Mouse (Mus musculus): ENCODE results near the gene Cnnm4. TPM values are rescaled to one million over a fixed set of nuclear protein-coding genes. Genes with fewer than 3 reads are reported as not detected.

Gene Cnnm4
- polyA plus RNA-seq (2014; fragmentation: Nextera tagmentation; extraction: Ambion mirVana), result 9.5 and 10.4 TPM in 2 replicates

DNA sequence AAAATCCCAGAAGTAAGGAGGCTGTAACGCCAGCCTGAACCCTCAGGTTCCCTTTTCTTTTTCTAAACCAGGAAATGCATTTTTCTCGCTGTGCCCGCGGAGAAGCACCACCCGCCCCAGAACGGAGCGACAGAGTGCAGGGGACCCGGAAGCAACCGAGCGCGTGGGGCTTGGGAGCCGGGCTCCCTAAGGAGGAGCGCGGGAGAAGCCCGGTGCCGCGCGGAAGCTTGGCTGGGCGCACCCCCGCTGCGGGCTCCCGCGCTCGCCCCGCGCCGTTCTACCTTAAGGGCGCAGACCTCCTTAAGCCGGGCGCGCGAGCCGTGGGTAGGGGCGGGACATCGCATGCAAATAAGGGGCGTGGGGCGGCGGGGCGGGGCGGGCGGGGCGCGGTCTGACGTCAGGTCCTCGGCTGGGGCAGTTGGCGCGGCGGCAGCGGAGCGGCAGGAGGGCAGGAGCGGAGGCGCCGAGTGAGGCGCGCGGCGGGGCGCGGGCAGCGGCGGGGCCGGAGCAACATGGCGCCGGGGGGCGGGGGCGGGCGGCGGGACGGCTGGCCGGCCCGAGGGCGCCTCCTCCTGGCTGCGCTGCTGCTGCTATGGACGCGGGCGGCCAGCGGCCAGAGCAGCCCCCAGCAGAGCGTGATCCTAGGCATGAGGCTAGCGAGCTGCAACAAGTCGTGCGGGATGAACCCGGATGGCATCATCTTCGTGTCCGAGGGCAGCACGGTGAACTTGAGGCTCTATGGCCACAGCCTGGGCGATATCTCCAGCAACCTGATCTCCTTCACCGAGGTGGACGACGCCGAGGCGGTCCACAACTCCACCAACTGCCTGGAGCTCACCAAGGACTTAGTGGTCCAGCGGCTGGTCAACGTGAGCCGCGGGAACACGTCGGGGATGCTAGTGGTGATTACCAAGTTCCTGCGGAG is at the start of gene Cnnm4:
Cnnm4 (plus strand) TSS at position 440 of the 925 bp plus-strand sequence.
- Histone ChIP-seq H3K9ac (ENCODE audit: low read depth, low read length) (peak within 1 kb of the TSS; percentile 76), H3K27ac (ENCODE audit: low read depth, low read length) (peak within 1 kb of the TSS; percentile 71), H3K4me3 (ENCODE audit: low read depth, low read length) (peak within 1 kb of the TSS; percentile 61), H3K4me2 (replicated peaks; ENCODE audit: low read depth, low read length) (peak within 1 kb of the TSS; percentile 84), H3K36me3 (ENCODE audit: control insufficient read depth, insufficient read depth, low read length) (no peaks in the 10 kb centered on the region), H3K9me3 (ENCODE audit: control insufficient read depth, low read length) (no peaks in the 10 kb centered on the region), H3K4me1 (replicated peaks; ENCODE audit: control insufficient read depth, insufficient read depth, low read length) (peaks cover 6% of the 10 kb centered on the region; the same call in 1 of the 2 replicates), H3K27me3 (ENCODE audit: control insufficient read depth, insufficient read depth, low read length) (no peaks in the 10 kb centered on the region)
- DNase-seq (ENCODE audit: low spot score) (peak; percentile 87), ATAC-seq (ENCODE audit: low FRiP score) (peak; percentile 91)
- 1% methylated on average over 68 of the region's 98 CpGs for WGBS

DNA sequence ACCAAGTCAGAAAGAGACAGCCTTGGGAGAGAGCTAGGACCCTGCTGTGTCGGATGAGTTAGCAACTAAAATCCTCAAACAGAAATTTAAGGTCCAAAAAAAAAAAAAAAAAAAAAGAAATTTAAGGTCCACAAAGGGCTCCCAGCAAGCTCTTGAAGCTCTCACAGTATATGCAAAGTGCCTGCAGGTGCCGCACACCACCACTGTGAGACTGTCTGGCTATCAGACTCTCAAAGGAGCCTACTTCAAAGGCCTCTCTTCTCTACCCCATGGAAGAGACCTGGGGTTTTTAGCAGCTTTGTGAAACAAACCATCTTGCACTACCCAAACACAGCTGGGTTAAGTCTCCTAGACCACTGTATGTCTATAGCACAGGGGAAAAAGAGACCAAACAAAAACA is 41.9 kb upstream of the Cnnm4 start:
- 83% methylated on average over 2 of the region's 2 CpGs for WGBS
- Histone ChIP-seq H3K9me3 (ENCODE audit: control insufficient read depth, low read length) (no peaks in the 10 kb centered on the region), H3K4me1 (replicated peaks; ENCODE audit: control insufficient read depth, insufficient read depth, low read length) (no peaks in the 10 kb centered on the region), H3K27me3 (ENCODE audit: control insufficient read depth, insufficient read depth, low read length) (no peaks in the 10 kb centered on the region), H3K4me2 (replicated peaks; ENCODE audit: low read depth, low read length) (no peak overlapping the region), H3K4me3 (ENCODE audit: low read depth, low read length) (no peak overlapping the region), H3K36me3 (ENCODE audit: control insufficient read depth, insufficient read depth, low read length) (0 out of 2 replicates have a peak, but pooled peaks cover 8% of the 10 kb centered on the region), H3K9ac (ENCODE audit: low read depth, low read length) (no peak overlapping the region), H3K27ac (ENCODE audit: low read depth, low read length) (no peak overlapping the region)
- DNase-seq (ENCODE audit: low spot score) (no peak), ATAC-seq (ENCODE audit: low FRiP score) (no peak)

GRCm38 (mm10) chr1:36432999-36433398 is 38.4 kb upstream of the Cnnm4 start:
- Histone ChIP-seq H3K4me3 (ENCODE audit: low read depth, low read length) (no peak overlapping the region), H3K9ac (ENCODE audit: low read depth, low read length) (no peak overlapping the region), H3K4me2 (replicated peaks; ENCODE audit: low read depth, low read length) (no peak overlapping the region), H3K4me1 (replicated peaks; ENCODE audit: control insufficient read depth, insufficient read depth, low read length) (no peaks in the 10 kb centered on the region), H3K36me3 (ENCODE audit: control insufficient read depth, insufficient read depth, low read length) (peaks cover 13% of the 10 kb centered on the region), H3K9me3 (ENCODE audit: control insufficient read depth, low read length) (no peaks in the 10 kb centered on the region), H3K27me3 (ENCODE audit: control insufficient read depth, insufficient read depth, low read length) (no peaks in the 10 kb centered on the region), H3K27ac (ENCODE audit: low read depth, low read length) (no peak overlapping the region)
- WGBS, result 85% methylated on average over 4 of the region's 4 CpGs
- ATAC-seq (ENCODE audit: low FRiP score), result no peak
- no peak for DNase-seq (ENCODE audit: low spot score)

- H3K4me2 ChIP-seq (replicated peaks; ENCODE audit: low read depth, low read length), result no peak overlapping the region
- H3K4me1 ChIP-seq (replicated peaks; ENCODE audit: control insufficient read depth, insufficient read depth, low read length), result no peaks in the 10 kb centered on the region
- H3K27ac ChIP-seq (ENCODE audit: low read depth, low read length), result no peak overlapping the region
- H3K9ac ChIP-seq (ENCODE audit: low read depth, low read length), result no peak overlapping the region
- 93% methylated on average over 3 of the region's 3 CpGs for WGBS
- no peaks in the 10 kb centered on the region for H3K27me3 ChIP-seq (ENCODE audit: control insufficient read depth, insufficient read depth, low read length)
- H3K4me3 ChIP-seq (ENCODE audit: low read depth, low read length), result no peak overlapping the region
- ATAC-seq (ENCODE audit: low FRiP score) (no peak), DNase-seq (ENCODE audit: low spot score) (no peak)
- H3K36me3 ChIP-seq (ENCODE audit: control insufficient read depth, insufficient read depth, low read length), result peaks cover 13% of the 10 kb centered on the region
- no peaks in the 10 kb centered on the region for H3K9me3 ChIP-seq (ENCODE audit: control insufficient read depth, low read length)
Measured at GRCm38 (mm10) chr1:36433616-36434015, 37.8 kb upstream of the Cnnm4 start.

GRCm38 (mm10) chr1:36435071-36435470 is 36.3 kb upstream of the Cnnm4 start:
- 72% methylated on average over 4 of the region's 4 CpGs for WGBS
- Histone ChIP-seq H3K9ac (ENCODE audit: low read depth, low read length) (no peak overlapping the region), H3K27me3 (ENCODE audit: control insufficient read depth, insufficient read depth, low read length) (no peaks in the 10 kb centered on the region), H3K4me3 (ENCODE audit: low read depth, low read length) (no peak overlapping the region), H3K4me1 (replicated peaks; ENCODE audit: control insufficient read depth, insufficient read depth, low read length) (no peaks in the 10 kb centered on the region), H3K27ac (ENCODE audit: low read depth, low read length) (no peak overlapping the region), H3K4me2 (replicated peaks; ENCODE audit: low read depth, low read length) (no peak overlapping the region), H3K36me3 (ENCODE audit: control insufficient read depth, insufficient read depth, low read length) (peaks cover 17% of the 10 kb centered on the region), H3K9me3 (ENCODE audit: control insufficient read depth, low read length) (no peaks in the 10 kb centered on the region)
- no peak for DNase-seq (ENCODE audit: low spot score)
- ATAC-seq (ENCODE audit: low FRiP score), result no peak

- Histone ChIP-seq H3K36me3 (ENCODE audit: control insufficient read depth, insufficient read depth, low read length) (peaks cover 15% of the 10 kb centered on the region), H3K9ac (ENCODE audit: low read depth, low read length) (no peak overlapping the region), H3K4me1 (replicated peaks; ENCODE audit: control insufficient read depth, insufficient read depth, low read length) (no peaks in the 10 kb centered on the region), H3K4me2 (replicated peaks; ENCODE audit: low read depth, low read length) (no peak overlapping the region), H3K9me3 (ENCODE audit: control insufficient read depth, low read length) (no peaks in the 10 kb centered on the region), H3K27me3 (ENCODE audit: control insufficient read depth, insufficient read depth, low read length) (no peaks in the 10 kb centered on the region), H3K27ac (ENCODE audit: low read depth, low read length) (no peak overlapping the region), H3K4me3 (ENCODE audit: low read depth, low read length) (no peak overlapping the region)
- DNase-seq (ENCODE audit: low spot score), result no peak
- no peak for ATAC-seq (ENCODE audit: low FRiP score)
- 94% methylated on average over 6 of the region's 6 CpGs for WGBS
Measured at GRCm38 (mm10) chr1:36436515-36436914, 34.9 kb upstream of the Cnnm4 start.

- no peak overlapping the region for H3K9ac ChIP-seq (ENCODE audit: low read depth, low read length)
- H3K4me1 ChIP-seq (replicated peaks; ENCODE audit: control insufficient read depth, insufficient read depth, low read length), result no peaks in the 10 kb centered on the region
- peaks cover 15% of the 10 kb centered on the region for H3K36me3 ChIP-seq (ENCODE audit: control insufficient read depth, insufficient read depth, low read length)
- no peak overlapping the region for H3K4me3 ChIP-seq (ENCODE audit: low read depth, low read length)
- ATAC-seq (ENCODE audit: low FRiP score), result no peak
- no peaks in the 10 kb centered on the region for H3K27me3 ChIP-seq (ENCODE audit: control insufficient read depth, insufficient read depth, low read length)
- no peak overlapping the region for H3K27ac ChIP-seq (ENCODE audit: low read depth, low read length)
- DNase-seq (ENCODE audit: low spot score), result no peak
- H3K9me3 ChIP-seq (ENCODE audit: control insufficient read depth, low read length), result no peaks in the 10 kb centered on the region
- H3K4me2 ChIP-seq (replicated peaks; ENCODE audit: low read depth, low read length), result no peak overlapping the region
- WGBS, result 94% methylated on average over 3 of the region's 3 CpGs
Measured at GRCm38 (mm10) chr1:36437223-36437622, 34.2 kb upstream of the Cnnm4 start.

- peaks cover 13% of the 10 kb centered on the region for H3K36me3 ChIP-seq (ENCODE audit: control insufficient read depth, insufficient read depth, low read length)
- 92% methylated on average over 4 of the region's 4 CpGs for WGBS
Measured at GRCm38 (mm10) chr1:36441101-36441500, 30.3 kb upstream of the Cnnm4 start.

More at GRCm38 (mm10) chr1:36441101-36441500, 30.3 kb upstream of the Cnnm4 start:
- Histone ChIP-seq H3K4me1 (replicated peaks; ENCODE audit: control insufficient read depth, insufficient read depth, low read length) (no peaks in the 10 kb centered on the region), H3K27me3 (ENCODE audit: control insufficient read depth, insufficient read depth, low read length) (no peaks in the 10 kb centered on the region), H3K4me2 (replicated peaks; ENCODE audit: low read depth, low read length) (no peak overlapping the region), H3K9me3 (ENCODE audit: control insufficient read depth, low read length) (no peaks in the 10 kb centered on the region), H3K4me3 (ENCODE audit: low read depth, low read length) (no peak overlapping the region), H3K9ac (ENCODE audit: low read depth, low read length) (no peak overlapping the region), H3K27ac (ENCODE audit: low read depth, low read length) (no peak overlapping the region)
- ATAC-seq (ENCODE audit: low FRiP score) (no peak), DNase-seq (ENCODE audit: low spot score) (no peak)
